Mouse (Mus musculus): Measurements from ENCODE around the gene Gm13420.

DNA sequence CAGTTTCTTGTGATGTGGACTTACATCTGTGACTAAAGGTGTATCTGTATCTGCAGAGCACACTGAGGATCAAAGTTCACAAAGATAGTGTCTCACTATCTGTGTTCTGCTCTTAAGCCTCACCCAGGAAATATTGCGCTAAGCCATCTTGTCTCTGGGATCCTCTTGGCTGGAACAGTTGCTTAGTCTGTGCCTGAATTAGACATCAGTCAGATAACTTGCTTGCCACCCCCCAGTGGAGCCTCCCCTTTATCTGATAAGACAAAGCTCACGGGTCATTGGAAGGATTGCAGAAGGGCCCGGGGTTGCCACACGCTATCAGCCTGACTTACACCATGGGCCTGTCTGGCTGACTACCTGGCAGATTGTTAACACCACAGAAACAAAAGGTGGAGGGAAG lies 21.8 kb upstream of the Gm13420 start:
- TF ChIP-seq CTCF (conservative IDR thresholded peaks at IDR 0.05; ENCODE audit: insufficient read depth, insufficient read length, low read depth, low read length), result no peak
- TF ChIP-seq POLR2A (IDR thresholded peaks at IDR 0.05; ENCODE audit: low read depth, low read length), result no peak
